17 mouse cellular contexts compared by ENCODE assay signal in genomic region chr2:130027890-130028289, GRCm38 (mm10). TPM values are rescaled to one million over a fixed set of nuclear protein-coding genes. Genes with fewer than 3 reads are reported as not detected.
DNase-seq lines count a peak whose midpoint lies in the region.
"Had no signal": no experiment of that assay in that cellular context is flagged by ENCODE, and none has a peak within 500 bp of the region (broad histone marks: within the 10 kb centered on the region; RNA-seq: fewer than 3 reads in every experiment).

No protein-coding gene starts in this region.

- intact Hi-C loops in gastrocnemius, postnatal 14 days (cut with DNase I; ENCODE audit: low total_unique reads) = no loop called here
- intact Hi-C loops in heart, postnatal 36 days (cut with DNase I) = no loop called here

- DNase-seq in gastrocnemius, postnatal 14 days = peak; percentile 11
- DNase-seq in gastrocnemius, postnatal 10 days = no peak
- peak; percentile 48 for DNase-seq in ovary, adult 18-20 months (ENCODE audit: low spot score)
- DNase-seq in ovary, postnatal 10 days (ENCODE audit: low spot score) = no peak
- DNase-seq in heart, adult 8-10 months (ENCODE audit: low spot score) = peak; percentile 36
- peak; percentile 31 to 32 for DNase-seq in heart, postnatal 36 days
- DNase-seq in kidney, postnatal 4 days = no peak
- DNase-seq in layer of hippocampus, adult 9-10 months (ENCODE audit: low spot score) = no peak
- DNase-seq: cerebellum, adult 11-12 months; cerebellum, postnatal 14 days; kidney, adult 9 months; kidney, postnatal 36 days; lung, embryonic 14.5 days; right cerebral cortex, postnatal 14 days had no signal

RNA-seq across cellular contexts. Expression of gene Tgm3, which starts 15.7 kb away (rescaled TPM):
- total RNA-seq in gastrocnemius, postnatal 14 days (2021) = under 1 TPM in 1 of 2 experiments, not detected in 1; 0.04 TPM
- total RNA-seq in gastrocnemius, postnatal 10 days (2021) = under 1 TPM in 1 of 2 experiments, not detected in 1; 0.07 TPM
- not detected for total RNA-seq in heart, adult 8-10 months (2022)
- total RNA-seq in heart, postnatal 36 days (2021) = under 1 TPM in 1 of 2 experiments, not detected in 1; 0.11 TPM
- total RNA-seq: CH12.LX; liver, adult 2 months; MEL had no signal

Comparison
In these comparisons a context has a peak if more than half of its experiments do, and no peak if none do; other contexts are left out.
1. DNase-seq: peak in gastrocnemius, postnatal 14 days (single experiment), ovary, adult 18-20 months (single experiment), heart, adult 8-10 months (single experiment) and heart, postnatal 36 days (2 of 2); none in gastrocnemius, postnatal 10 days (single experiment), ovary, postnatal 10 days (single experiment), kidney, postnatal 4 days (0 of 2) and layer of hippocampus, adult 9-10 months (single experiment).